Mouse (Mus musculus) bone marrow macrophage, adult 2 months (primary cell): ENCODE measurements around the gene Rtn4rl1.

ENCODE experiments used
- CTCF ChIP-seq: IDR thresholded peaks from 2 replicates; pipeline ENCODE4 v1.5.1; 2012; ENCODE audit warnings: low read depth, mild to moderate bottlenecking, low read length, moderate library complexity
- POLR2A ChIP-seq: IDR thresholded peaks from 2 replicates; pipeline ENCODE4 v1.6.1; 2012; ENCODE audit warnings: mild to moderate bottlenecking, low read depth, low read length, borderline replicate concordance

- TF ChIP-seq CTCF (no peak), POLR2A (no peak)
Observed at GRCm38 (mm10) chr11:75232434-75232833, 38.9 kb downstream of the Rtn4rl1 start.
